Mouse (Mus musculus): ENCODE data around the gene Znfx1.

DNA sequence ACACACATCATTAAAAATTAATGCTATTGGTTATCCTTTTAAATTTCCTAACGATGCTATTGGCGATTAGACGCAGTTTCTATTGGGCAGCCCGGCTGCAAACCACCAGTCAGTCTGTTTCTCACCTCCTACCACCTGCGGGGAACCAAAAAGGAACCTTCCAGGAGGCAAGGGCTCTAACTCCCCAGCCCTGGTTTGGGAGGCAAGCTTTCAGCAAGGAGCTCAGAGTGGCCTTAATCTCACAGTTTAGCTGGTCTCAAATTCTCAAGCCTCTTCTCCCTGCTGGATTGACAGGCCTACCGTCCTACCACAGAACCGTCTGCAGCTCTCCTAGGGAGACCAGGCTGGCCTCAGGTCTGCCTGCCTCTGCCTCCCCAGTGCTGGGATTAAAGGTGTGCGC is 3.3 kb downstream of the Znfx1 start:
- TF ChIP-seq CTCF (IDR thresholded peaks at IDR 0.05; ENCODE audit: low read depth) = no peak
- TF ChIP-seq EP300 (IDR thresholded peaks at IDR 0.05; ENCODE audit: low read depth) = no peak
